Mouse (Mus musculus) erythroblast, adult 5-6 weeks (primary cell): ENCODE results near the gene Ffar3. TPM values are rescaled to one million over a fixed set of nuclear protein-coding genes. Genes with fewer than 3 reads are reported as not detected.
"Not testable (repeated sequence)": the region's sequence is repeated elsewhere in the genome, so short reads cannot be mapped to it uniquely, and the experiment has no call there.

Experiments
- ATAC-seq: replicated peaks from 2 replicates; pipeline ENCODE4 v1.8.0; 2016; ENCODE audit warnings: moderate number of reproducible peaks, mild to moderate bottlenecking, moderate TSS enrichment, inconsistent platforms; ENCODE audit not compliant: poor library complexity, low FRiP score, severe bottlenecking
- total RNA-seq, 2 experiments: library from RNA; stranded (forward) in 1 of 2; stranded (reverse) in 1 of 2; fragments of 150-400 nt in 1 of 2; fragments of 200-764, 138-1000 nt in 1 of 2; gene quantifications; 2 replicates each; pipeline versions ENCODE4 v1.2.3 to v1.2.4; 2015 to 2017; ENCODE audit warnings: low replicate concordance in 2 of 2

Ffar3 gene
- total RNA-seq, 2 experiments from 2014 or later: not detected

DNA sequence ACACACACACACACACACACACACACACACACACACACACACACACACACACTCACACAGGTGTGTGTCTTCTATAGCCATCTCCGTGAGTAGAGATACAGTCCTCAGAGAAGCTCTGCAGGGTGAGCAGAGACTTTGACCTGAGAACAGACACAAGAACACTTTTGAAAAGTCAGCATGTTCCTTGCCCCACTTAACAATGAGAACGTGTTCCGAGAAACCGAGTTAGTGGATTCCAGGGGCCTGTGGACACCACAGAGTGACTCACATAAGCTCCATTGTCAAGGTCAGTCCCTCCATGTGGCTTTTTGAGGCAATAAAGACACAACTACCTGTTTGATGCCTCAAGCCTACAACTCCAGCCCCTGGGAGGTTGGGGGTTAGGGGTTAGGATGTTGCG lies 8.6 kb downstream of the Ffar3 start:
- no peak for ATAC-seq

DNA sequence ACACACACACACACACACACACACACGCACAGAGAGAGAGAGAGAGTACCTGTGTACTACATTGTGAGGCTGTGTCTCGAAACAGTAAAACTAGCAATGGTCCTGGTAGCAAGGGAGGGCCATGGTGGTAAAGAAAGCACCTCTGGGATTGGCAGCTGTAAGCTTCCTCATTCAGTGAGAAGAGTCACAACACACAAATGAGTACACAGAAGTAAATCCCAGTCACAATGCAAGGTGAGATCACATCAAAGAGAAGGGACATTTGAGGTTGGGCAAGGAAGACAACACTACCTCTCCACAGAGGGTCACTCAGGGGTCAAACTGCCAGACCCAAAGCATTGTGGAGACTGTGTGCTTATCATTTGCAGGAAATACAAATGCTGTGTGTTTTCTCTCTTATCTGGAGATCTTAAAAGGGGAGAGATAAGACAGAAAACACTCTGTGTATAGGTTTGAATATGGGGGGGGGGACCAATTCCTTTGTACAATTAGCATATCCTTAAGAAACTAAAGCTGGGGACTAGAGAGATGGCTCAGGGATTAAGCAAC lies 9.4 kb downstream of the Ffar3 start:
- no peak for ATAC-seq

DNA sequence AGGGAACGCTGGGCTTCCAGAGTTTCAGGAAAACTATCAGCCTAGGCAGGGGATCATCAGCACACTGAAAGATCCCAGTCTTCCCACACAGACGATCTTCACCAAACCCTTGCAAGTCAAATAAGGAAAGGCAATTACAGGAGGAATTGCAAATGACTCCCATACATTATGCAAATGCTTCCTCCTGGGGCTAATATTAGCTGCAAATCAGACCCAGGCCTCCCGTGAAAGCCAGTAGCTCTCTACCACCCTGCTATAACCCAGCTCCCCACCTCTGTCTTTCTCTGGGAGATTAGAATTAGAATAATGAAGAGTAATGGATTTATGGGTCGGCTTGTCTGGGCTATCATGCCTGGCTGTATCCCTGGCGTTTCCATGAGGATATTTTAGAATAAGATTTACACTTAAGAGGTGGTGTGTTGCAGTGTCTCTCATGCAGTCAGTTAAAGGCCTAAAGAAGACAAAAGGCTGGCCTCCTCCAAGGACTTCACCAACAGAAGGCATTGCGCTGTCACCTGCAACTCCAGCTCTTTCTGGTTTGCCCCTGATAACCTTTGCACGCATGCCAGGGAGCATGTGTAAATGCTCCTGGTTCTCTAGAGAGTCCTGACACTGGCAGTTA lies 11.2 kb downstream of the Ffar3 start:
- ATAC-seq: no peak

DNA sequence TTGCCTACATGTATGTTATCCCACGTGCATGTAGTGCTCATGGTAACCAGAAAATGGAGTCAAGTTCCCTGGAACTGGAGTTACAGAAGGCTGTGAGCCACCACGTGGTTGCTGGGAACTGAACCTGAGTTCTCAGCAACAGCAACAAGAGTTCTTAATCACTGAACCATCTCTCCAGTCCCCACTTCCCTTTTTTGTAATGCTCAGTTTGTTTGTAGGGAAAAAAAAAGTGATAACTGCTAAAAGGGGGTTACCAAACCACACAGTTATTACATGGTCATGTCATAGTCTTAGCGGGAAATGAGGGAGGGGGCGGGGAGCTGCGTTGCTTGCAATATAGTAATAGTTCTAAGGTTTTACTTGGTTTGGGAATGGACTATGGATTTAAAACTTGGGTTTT lies 13.9 kb downstream of the Ffar3 start:
- ATAC-seq: no peak

DNA sequence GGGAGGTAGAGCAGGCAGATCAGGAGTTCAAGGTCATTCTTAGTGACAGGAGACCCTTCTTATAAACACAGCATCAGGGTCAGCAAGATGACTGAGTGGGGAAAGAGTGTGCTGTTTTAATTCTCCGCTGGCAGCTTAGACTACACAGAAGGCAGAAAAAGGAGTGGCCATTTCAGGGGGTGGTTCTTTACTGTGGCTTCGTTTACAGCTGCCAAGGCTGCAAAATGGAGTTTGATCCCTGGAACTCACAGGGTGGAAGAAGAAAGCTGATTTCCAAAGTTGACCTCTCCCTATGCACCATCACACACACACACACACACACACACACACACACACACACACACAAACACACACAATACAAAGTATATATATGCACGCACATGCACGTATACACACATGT lies 14.6 kb downstream of the Ffar3 start:
- ATAC-seq: no peak

DNA sequence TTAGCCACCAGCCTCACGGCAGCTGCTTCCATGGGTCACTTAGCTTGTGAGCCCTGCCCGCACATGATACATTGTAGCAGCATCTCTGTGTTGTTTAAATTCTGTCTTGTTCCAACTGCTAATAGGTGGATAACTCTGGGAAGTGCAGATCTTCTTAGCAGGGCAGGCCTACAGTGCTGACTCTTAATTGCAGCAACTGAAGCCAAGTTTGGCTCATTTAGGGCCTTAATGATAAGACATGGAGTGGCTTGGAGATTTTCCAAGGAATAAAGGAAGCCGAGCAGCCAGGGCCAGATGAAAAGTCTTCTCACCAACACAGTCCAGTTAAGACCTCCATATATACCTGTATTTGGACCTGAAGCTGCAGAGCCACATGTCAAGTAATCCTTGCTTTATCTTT lies 15.7 kb downstream of the Ffar3 start:
- ATAC-seq: no peak

DNA sequence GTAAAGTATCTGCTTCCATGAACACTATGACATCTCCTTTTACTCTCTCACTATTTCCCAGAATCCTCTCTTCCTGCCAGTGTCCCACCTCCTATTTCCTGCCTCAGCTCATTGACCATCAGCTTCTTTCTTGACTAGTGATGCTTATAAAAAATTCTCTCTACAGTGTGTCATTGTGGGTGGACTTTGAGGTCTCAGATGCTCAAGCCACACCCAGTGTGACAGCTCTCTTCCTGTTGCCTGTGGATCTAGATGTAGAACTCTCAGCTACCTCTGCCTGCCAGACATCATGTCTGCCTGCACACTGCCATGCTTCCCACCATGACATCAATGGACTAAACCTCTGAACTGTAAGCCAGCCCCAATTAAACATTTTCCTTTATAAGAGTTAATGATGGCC lies 18.7 kb downstream of the Ffar3 start:
- ATAC-seq: no peak

DNA sequence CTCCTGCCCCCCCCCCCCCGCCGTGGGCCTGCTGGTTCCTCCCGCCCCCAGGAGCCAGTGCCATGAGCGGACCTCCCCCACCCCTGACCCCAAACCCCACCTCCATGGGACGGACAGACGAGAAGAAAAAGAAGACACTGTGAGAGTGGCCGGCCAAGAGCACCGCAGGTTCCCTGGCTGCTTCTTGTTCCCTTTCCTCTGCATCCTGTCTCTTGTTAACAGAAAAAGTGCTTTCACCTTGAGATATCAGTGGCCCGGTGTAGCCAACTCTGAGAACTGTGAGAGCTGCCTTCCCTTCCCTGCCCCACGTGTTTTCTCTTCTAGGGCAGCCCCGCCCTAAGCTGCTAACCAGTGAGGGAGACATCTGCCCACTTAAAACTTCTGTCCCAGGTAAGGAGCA lies 23.3 kb downstream of the Ffar3 start:
- ATAC-seq: not testable (repeated sequence)

DNA sequence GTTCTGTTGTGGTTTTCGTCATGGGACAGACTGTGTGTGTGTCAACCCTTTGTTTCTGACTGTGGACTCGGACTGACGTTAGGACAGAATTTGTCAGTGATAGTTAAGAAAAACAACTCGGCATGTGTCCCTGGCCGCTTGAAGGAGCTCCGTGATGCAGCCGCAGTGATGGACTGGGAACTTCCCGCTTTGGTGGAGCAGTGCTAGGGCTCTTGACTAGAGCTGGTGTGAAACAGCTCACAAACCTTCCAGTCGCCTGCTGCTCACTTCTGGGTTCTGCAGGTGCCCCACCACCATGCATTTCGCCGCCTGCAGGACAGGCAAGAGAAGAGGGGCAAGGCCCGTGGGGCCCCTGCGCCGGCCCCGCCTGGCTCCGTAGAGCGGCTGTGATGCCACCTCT lies 23.7 kb downstream of the Ffar3 start:
- ATAC-seq: no peak

DNA sequence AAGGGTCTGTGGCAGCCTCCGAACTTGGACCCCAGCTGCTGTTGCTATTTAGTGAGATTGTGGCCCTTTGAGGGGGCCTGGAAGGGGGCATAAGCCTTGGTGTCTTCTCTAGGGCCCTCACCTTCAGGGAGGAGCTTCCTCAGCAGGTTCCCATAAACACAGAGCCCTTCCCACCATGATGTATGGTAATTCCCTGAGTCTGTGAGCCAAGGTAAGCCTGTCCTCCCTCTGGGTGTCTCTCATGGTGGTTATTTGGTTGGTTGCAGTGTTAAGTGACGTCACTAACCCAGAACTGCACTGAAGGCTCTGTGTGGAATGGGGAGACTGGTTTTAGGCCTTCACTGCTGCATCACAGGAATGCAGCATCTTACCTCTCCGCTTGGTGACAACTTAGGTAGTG lies 26.6 kb downstream of the Ffar3 start:
- ATAC-seq: no peak

DNA sequence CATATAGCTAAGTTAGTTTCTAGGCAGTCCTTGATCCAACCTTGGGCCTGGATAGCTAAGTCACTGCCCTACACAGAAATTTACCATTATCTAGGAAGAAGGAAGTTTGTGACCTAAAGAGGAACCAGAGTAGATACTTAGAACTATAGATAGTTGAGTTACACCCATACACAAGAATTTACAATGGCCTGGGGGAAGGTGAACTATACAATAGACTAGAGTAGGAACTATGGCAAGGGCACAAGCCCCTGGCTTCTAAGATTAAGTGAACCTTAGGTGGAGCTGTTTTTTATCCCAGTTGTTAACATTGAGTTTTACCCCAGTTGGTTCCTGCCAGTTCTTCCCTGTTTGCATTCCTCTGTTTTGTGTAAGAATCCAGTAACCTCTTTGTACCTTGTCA lies 27.1 kb downstream of the Ffar3 start:
- ATAC-seq: not testable (repeated sequence)

DNA sequence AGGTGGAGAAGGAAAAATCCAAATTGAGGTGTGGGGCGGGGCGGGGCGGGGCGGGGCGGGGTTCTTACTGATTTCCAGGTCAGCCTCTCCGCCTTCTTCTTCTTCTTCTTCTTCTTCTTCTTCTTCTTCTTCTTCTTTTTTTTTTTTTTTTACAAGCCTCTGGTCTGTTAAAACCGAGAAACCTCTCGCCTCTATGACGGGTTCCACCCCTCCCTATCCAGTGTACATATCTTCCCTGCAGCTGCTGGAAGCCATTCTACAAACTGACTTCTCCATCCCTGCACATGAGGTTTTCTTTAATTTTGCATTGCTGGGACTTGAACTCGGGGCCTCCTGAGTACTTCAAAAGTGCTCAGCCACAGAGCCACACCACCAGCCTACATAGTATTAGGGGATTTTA lies 29.3 kb downstream of the Ffar3 start:
- no peak for ATAC-seq

DNA sequence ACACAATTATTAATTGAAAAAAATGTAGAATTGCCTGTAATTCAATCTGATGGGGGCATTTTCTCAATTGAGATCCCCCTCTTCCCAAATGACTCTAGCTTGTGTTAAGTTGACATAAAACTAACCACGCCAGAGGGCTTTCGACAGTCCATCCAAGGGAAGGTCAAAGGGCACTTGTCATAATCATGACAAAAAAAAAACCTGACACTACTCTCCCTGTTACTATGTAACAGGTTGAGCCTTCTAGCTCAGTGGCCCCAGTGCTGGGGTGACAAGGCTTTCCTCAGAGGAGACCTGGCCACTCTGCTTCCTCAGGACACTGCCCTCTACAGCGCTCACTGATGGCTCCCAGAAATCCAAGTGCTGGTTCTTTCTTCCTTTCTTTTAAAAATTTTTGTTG lies 31.7 kb downstream of the Ffar3 start:
- ATAC-seq: no peak

DNA sequence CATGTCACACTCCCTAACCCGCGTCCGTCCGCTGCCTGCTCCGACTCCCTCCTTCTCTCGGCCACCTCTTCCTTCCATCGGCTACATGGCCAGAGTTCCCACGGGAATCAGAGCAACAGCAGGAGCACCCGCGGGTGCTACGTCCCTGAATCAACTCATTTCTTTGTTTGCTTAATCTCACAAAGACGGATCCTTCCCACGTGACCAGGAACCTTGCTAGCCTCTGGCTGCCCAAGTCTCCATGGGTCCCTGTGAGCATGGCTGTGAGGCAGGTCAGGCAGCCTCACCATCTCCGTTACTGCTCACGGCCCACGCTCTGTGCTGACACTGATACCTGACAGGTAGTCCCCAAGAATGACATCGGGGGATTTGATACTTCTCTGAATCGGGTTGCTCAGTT lies 32.3 kb downstream of the Ffar3 start, which contains the start of gene Ffar2:
Gene Ffar2, minus strand, starts transcription at position 101 of the 400 bp plus-strand sequence.
- no peak for ATAC-seq

DNA sequence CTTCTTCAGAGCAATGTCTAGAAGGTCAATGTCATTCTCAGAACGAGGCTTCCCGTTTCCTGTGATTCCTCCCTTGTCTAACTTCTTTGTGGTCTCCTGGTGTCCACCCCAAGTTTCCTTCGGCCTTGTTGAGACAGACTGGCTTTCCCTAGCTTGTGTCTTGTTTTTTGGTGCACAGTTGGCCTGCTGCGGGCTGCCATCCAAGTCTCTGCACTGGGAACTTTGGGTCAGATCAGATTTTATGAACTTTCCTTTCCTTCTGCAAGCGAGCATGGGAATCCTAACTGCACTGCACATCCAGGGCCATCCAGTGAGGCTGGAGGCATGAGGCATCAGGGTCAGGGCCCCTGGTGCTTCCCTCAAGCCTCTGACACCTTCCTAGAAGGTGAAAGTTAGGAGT lies 34.4 kb downstream of the Ffar3 start:
- no peak for ATAC-seq

DNA sequence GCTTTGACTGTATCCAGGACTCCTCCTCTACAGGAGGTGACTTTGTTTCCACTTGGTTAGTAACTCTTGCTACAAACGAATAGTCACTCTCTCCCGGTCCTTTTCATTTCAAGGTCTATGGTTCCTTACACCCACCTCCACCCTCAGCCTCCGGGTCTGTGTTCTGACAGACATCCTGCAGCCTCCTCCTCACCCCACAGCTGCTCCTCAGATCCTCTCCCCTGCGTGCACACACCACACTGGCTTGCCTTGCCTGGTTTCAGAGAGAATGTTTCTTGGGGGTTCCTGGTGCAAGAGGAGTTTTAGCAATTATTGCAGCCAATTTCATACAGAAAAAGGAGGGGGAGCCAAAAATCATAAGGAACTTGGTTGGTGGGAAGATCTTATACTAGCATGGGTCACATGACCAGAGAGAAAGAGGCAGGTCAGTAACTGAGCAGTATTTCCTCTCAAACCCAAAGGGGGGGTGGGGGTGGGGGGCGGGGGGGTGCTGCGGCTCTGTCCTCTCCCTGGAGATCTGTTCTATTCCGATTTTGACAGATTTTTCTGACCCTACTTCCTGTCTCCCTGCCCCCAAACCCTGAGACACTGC lies 35.0 kb downstream of the Ffar3 start:
- no peak for ATAC-seq

DNA sequence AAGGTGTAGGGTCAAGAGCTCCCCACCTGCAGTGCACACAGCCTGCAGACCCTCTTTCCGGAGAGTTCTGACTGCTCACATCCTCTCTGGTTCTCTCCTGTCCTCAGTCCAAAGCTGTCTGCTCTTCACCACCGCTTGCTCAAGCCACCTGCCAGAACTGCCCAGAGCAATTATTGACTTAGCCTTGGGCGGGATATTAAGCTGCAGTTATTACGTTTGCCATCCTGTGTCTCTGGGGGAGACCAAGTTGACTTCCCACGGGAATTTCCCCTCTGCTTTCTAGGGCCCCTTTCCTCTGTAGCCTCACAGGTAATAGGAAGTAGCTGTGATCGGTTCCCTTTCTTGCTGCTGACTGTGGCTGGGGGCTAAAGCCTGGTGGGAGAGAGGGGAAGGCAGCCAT lies 35.8 kb downstream of the Ffar3 start:
- ATAC-seq: no peak

DNA sequence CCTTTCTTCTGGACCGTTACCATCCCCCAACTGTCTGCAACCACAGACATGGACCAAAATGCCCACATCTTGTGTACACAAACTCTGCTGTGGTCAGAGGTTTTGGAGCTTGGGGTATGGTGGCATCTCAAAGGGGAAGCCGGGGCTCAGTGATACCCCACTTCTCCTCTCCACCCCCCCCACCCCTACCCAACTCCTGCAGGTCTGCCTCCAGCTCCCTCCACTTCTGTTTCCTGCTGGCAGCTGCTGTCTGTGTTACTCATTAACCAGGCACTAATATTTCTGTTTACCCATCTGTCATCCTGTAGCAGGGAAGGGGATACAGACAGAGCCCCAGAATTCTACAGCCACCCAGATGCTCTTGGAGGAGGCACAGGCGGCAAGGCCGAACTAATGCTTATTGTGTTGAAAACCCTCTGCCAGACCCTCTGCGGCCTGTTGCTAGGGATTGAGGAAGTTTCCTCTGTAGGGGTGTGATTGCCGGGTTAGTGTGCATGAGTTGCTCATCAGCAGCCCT lies 43.6 kb downstream of the Ffar3 start:
- no peak for ATAC-seq

DNA sequence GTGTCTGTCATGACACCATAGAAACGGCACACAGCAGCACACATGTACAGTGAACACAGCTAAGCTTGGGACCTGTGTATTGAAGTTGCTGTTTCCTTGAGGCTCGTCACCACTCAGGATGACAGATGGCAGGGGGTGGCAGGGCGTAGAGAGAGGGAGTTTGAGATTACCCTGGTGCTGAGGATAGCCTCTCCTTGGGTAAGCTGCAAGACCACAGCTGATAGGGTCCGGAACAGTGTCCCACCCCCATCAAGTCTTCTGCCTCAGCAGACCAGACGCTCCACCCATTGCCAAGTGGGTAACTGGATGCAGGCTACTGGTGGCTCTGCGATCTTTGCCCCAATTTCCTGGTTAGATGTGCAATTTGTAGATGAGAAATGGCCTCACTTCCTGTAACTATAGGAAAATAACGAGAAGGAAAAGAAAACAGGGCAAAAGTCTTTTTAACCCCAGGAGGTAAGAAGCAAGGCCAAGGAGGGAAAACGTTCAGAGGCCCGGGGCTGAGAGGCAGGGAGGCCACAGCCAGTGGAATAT lies 44.2 kb downstream of the Ffar3 start:
- no peak for ATAC-seq

DNA sequence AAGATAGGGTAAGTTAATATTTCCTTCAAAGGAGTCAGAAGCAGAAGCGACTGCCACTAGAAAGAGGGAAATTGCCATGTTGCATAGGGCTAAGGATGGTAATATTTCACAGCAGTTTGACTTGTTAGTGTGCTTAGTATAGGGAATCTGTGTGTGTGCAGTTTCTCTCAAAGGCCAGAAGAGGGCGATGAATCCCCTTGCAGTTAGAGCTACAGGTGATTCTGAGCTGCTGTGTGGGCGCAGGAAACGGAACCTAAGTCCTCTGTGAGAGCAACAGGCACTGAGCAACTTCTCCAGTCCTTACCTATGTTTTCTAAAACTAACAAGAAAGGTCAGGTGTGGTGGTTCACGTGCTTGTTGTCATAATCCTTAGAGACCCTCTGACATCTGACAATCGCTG lies 45.7 kb downstream of the Ffar3 start:
- ATAC-seq: no peak

DNA sequence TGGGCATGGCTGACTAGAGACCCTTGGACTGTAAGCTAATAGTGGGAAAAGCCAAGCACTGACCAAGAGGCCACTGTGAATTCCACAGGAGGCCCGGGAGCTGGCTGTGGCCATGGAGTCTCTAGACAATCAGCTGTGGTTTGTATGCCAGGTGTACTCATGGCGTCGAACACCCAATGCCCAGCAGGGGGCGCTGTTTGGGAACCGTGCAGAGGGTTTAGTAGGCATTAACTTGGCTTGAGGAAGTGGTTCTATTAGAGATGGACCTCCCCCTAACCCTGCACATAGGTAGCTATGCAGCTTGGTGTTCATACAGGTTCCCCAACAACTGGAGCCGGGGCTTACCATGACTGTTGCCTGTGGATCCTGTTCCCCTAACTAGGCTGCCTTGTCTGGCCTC lies 50.1 kb downstream of the Ffar3 start:
- peak; percentile 46 for ATAC-seq
